Mouse (Mus musculus) lung, adult 18-20 months (tissue): ENCODE data around the gene Tubg1.

ENCODE experiments used
- DNase-seq, 2 experiments: peaks; one replicate each; pipeline ENCODE4 v3.0.0; 2022; ENCODE audit warnings: mixed read lengths in 2 of 2

The Tubg1 gene

DNA sequence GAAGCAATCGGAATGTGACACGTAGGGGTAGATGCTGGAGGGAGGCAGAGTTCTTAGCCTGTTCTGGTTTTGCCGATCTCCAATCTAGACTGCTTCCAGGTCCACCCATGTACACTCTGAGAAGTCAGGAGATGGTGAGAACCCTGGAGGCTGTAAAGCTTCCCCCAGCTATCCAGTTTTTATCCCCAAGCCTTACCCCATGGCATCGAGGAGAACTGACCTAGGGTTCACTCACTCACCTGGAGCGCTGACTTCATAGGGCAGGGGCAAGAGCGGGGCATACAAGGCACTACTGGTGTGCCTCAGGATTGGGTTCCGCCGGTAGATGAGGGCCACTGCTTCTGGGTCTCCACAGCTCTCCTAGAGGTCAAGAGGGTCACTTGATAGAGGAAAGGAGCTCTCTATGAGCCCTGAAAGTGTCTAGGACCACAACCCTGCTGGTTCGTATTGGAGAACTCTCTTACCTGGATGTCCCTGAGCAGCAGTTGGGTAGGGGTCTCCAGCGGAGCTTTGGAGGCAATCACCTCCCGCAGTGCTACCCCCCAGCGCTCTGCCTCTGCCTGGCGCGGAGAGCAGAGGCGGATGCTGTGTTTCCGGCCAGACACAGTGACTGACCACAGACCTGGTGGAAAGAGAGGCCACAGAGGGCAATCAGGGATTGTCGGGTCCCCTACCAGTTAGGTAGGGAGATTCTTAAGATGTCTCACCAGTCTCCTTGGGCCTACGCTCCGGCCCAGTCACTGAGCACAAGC is 47.6 kb downstream of the Tubg1 start:
- no peak for DNase-seq

- DNase-seq: no peak
Observed at GRCm38 (mm10) chr11:101167963-101168300, 48.2 kb downstream of the Tubg1 start.

GRCm38 (mm10) chr11:101168301-101168980 is 48.7 kb downstream of the Tubg1 start:
- peak in 1 of 2 experiments; percentile 39 for DNase-seq

DNA sequence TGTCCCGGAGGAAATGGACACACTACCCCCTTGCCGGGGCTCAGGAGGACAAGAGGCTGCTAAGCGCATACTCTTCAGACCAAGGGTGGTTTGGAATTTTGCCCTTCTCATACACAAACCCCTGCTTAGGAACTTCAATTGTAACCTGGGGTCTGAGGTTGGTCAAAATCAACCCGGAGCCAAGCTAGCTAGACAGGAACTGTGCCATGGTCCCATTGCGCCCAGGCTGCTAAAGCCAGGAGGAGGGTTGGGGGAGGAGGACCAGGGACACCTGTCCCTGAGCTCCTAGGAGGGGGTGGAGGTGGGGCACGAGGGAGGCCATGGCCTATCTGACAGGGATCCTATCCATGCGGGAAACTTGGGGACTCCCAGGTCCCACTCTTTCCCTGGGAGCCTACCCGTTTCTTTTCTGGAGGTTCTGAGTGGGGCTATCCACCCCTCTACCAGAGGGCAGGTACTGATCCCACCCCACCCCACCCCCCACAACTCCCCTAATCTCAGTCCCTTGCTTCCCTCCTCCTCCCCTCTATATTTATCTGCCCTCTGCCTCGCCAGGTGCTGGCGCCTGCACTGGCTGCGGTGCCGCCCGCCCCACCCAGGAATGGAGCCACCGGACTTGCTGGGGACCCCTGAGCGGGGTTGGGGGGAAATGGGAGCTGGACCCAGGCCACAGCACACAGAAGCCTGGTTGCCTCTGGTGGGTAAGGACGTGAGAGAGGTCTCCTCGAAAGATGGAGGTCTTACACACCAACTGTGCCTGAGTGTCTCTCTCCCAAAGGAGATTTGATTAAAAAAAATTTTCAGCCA is 49.8 kb downstream of the Tubg1 start:
- DNase-seq: no peak

- DNase-seq: peak; percentile 79 to 85
Observed at GRCm38 (mm10) chr11:101170354-101170810, 50.6 kb downstream of the Tubg1 start, which contains the start of gene Cntnap1. Gene Cntnap1 (plus strand): TSS chr11:101170523.

GRCm38 (mm10) chr11:101170811-101171610 is 51.3 kb downstream of the Tubg1 start, which contains the start of gene Plekhh3:
Gene Plekhh3 (minus strand): TSS chr11:101171351.
- DNase-seq: peak; percentile 98

GRCm38 (mm10) chr11:101171721-101172433 is 52.1 kb downstream of the Tubg1 start:
- peak; percentile 74 to 77 for DNase-seq

- DNase-seq: no peak
Observed at GRCm38 (mm10) chr11:101172434-101172815, 52.7 kb downstream of the Tubg1 start.

GRCm38 (mm10) chr11:101173112-101173511 is 53.4 kb downstream of the Tubg1 start:
- DNase-seq: peak; percentile 84 to 86

DNA sequence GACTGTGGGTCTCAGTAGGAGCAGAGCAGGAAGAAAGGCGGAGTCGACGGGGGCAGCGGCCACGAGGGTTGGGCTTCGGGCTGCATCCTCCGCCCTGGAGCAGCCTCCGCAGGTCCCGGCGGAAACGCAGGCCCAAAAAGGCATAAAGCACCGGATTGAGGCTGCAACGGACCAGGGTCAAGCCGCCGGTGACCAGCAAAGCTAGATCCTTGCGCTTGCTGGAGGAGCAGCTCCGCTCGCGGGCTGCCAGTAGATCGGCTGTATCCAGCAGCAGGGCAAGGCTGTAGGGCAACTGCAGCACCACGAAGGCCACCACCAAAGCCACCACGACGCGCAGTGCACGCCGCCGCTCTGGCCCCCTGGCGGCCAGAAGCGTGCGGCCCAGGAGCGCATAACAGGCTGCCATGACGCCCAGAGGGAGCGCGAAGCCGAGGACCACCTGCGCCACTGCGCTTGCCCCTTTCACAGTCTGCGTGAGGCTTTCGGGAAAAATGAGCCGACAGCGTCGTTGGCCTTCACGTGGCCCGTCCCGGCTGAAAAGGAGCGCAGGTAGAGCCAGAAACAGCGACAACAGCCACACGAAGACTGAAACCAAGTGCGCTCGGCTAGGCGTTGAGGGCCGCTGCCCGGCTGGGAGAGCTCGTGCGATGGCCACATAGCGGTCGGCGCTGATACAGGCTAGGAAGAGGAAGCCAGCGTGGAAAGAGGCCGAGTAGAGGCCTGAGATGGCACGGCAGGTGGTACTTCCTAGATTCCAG is 54.1 kb downstream of the Tubg1 start:
- DNase-seq: peak; percentile 79 to 82

GRCm38 (mm10) chr11:101174389-101174745 is 54.6 kb downstream of the Tubg1 start:
- DNase-seq: no peak

DNA sequence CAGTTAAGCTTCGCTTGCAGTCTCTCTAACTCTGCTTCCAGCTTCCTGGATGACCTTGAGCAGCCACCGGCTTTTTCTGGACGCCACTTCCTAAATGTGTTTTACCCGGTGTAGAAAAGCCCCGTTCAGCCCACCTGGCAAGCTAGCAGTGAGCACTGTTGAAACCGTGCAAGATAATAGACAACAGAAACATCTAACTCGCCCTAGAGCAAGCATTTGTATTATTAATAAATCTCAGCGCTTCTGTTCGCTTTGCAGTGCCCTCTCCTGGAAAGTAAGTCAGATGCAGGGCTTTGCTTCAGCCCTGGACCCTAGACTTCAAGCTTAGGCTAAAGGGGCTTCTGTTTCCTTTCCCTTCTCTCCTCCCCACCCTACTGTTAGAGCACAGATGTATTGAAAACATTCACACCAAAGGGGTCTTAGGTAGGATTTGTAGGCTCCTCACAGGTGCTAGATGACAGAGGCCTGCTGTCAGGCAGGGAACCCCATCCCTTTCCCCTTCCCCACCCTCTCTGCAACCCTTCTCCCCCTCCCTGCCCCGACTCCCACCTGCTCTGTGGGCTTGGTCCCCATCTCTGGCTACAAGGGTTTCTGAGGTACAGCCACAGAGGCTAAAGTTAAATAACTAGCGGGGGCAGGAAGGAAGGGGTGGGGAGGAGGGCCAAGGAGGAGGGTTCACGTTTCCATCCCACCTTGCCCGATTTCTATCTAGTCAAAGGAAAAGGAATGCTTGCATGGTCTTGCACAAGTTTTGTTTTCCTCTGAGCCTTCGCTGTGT is 55.3 kb downstream of the Tubg1 start, which contains the start of gene Ccr10:
Gene Ccr10 (minus strand): TSS at position 593 of the 778 bp plus-strand sequence.
- DNase-seq: no peak

- peak; percentile 23 to 41 for DNase-seq
Observed at GRCm38 (mm10) chr11:101175636-101176116, 55.9 kb downstream of the Tubg1 start.
